Mouse (Mus musculus) stomach, embryonic 16.5 days (tissue): Measurements from ENCODE around the gene Nol3. TPM values are rescaled to one million over a fixed set of nuclear protein-coding genes. Genes with fewer than 3 reads are reported as not detected.
A peak's percentile ranks its signal among the peaks of the same experiment; 100 is the strongest.

ENCODE experiments used
- ATAC-seq: fragments of 200-750 bp; cut with Nextera tagmentation; 2 replicates; pipeline ENCODE4 v1.8.0; 2017; ENCODE audit warnings: moderate number of reproducible peaks, moderate TSS enrichment; ENCODE audit not compliant: insufficient read depth, low FRiP score
- H3K27ac ChIP-seq: fragments of 300-500 bp; sonication (generic); 2 replicates; pipeline ENCODE4 v1.5.1; 2014; ENCODE audit warnings: low read length
- H3K27me3 ChIP-seq: fragments of 300-500 bp; sonication (generic); 2 replicates; pipeline ENCODE4 v1.6.1; 2014; ENCODE audit warnings: low read length, control low read depth, mixed read lengths; ENCODE audit not compliant: control insufficient read depth, insufficient read depth
- H3K36me3 ChIP-seq: fragments of 300-500 bp; sonication (generic); 2 replicates; pipeline ENCODE4 v1.6.1; 2014; ENCODE audit warnings: low read length; ENCODE audit not compliant: control insufficient read depth, insufficient read depth
- H3K4me1 ChIP-seq: fragments of 300-500 bp; sonication (generic); 2 replicates; pipeline ENCODE4 v1.6.1; 2014; ENCODE audit warnings: low read length, control low read depth, mixed read lengths; ENCODE audit not compliant: control insufficient read depth, insufficient read depth
- H3K4me2 ChIP-seq: fragments of 300-500 bp; sonication (generic); 2 replicates; pipeline ENCODE4 v1.6.1; 2014; ENCODE audit warnings: low read depth, low read length, mixed read lengths
- H3K4me3 ChIP-seq: fragments of 300-500 bp; sonication (generic); replicated peaks from 2 replicates; pipeline ENCODE4 v1.5.1; 2014; ENCODE audit warnings: mild to moderate bottlenecking, low read length
- H3K9ac ChIP-seq: fragments of 300-500 bp; sonication (generic); 2 replicates; pipeline ENCODE4 v1.6.1; 2014; ENCODE audit warnings: low read length
- H3K9me3 ChIP-seq: fragments of 300-500 bp; sonication (generic); replicated peaks from 2 replicates; pipeline ENCODE4 v1.6.1; 2016; ENCODE audit warnings: low read length, control low read depth; ENCODE audit not compliant: control insufficient read depth
- WGBS: fragments of 180-500 bp; shearing (Covaris S2); extraction: QIAGEN DNeasy Blood & Tissue Kit; methylation state at CpG from one replicate; pipeline ENCODE4 v1.1.7; 2014; 5-methylcytosine and 5-hydroxymethylcytosine counted together
- polyA plus RNA-seq: library from polyadenylated mRNA; unstranded; fragments of >200 nt; fragmentation: Nextera tagmentation; extraction: Ambion mirVana; gene quantifications from 2 replicates; pipeline ENCODE4 v1.2.1, GENCODE M21; 2015

Gene Nol3
- polyA plus RNA-seq, 1 experiment from 2014 or later: 2.3 TPM

DNA sequence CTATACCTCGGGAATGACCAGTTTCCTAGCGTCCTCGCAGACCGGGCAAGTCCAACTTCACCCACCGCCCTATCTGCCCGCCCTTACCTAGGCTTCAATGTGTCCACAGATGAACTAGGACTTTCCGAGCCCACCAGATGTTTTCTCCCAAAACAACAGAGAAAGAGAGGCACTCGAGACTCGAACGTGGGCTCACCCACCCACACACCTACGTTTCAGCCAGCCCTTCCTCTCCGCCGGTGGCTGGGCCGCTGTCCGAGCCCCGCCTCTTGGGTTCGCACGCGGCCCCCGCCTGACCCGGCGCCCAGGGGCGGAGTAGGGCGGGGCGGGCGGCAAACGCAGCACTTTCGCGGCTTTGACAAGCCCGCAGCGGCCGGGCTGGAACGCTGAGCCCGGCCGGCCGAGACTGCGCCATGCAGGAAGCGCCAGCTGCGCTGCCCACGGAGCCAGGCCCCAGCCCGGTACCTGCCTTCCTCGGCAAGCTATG lies 6.4 kb upstream of the Nol3 start, which contains the start of gene Hsf4:
Gene Hsf4, plus strand, starts transcription at position 341 of the 487 bp plus-strand sequence.
- peak within 1 kb of the TSS; percentile 61 for H3K9ac ChIP-seq
- H3K27ac ChIP-seq: no peak within 1 kb of the TSS
- peaks cover 33% of the 10 kb centered on the region for H3K4me1 ChIP-seq
- no peaks in the 10 kb centered on the region for H3K9me3 ChIP-seq
- peak within 1 kb of the TSS; percentile 49 for H3K4me3 ChIP-seq
- H3K27me3 ChIP-seq: peaks cover 74% of the 10 kb centered on the region
- H3K36me3 ChIP-seq: no peaks in the 10 kb centered on the region
- peak within 1 kb of the TSS; percentile 69 for H3K4me2 ChIP-seq
- ATAC-seq: peak; percentile 58; the same call in 1 of the 2 replicates
- under 1% methylated on average over 42 of the region's 42 CpGs for WGBS

DNA sequence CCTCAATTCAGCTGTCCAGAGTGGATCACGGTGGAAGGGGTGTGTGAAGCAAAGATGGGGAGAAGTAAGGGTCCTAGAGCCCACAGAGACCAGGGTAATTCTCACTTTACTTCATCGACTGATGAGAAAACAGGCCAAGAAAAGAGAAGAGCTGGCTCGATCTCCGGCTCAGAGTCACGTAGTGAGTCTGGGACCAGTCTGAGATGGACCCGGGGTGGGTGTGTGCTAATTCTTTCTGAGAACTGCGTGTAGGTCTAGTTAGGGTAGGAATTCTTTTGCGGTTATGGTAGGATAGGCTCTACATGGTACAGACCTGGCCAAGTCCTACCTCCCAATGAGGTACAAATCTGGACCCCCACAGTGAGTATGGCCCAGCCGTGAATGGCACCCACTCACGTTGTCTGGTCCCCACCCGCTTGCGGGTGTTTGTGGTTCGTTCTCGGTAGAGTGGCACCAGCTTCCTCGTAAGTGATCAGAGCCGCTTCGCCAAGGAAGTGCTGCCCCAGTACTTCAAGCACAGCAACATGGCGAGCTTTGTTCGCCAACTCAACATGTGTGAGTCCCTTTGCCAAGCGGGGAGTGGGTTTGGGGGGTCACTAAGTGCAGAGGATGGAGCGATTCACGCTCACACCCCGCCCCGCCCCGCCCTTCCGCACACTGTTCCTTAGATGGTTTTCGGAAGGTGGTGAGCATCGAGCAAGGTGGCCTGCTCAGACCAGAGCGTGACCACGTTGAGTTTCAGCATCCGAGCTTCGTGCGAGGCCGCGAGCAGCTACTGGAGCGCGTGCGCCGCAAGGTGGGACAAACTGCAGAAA lies 5.6 kb upstream of the Nol3 start:
- H3K27ac ChIP-seq: no peak overlapping the region
- ATAC-seq: no peak
- no peaks in the 10 kb centered on the region for H3K9me3 ChIP-seq
- peak overlapping the region; percentile 61 for H3K9ac ChIP-seq
- peaks cover 29% of the 10 kb centered on the region for H3K4me1 ChIP-seq
- H3K27me3 ChIP-seq: peaks cover 82% of the 10 kb centered on the region
- peak overlapping the region; percentile 49 for H3K4me3 ChIP-seq
- peak overlapping the region; percentile 69 for H3K4me2 ChIP-seq
- no peaks in the 10 kb centered on the region for H3K36me3 ChIP-seq
- 8% methylated on average over 39 of the region's 39 CpGs for WGBS

DNA sequence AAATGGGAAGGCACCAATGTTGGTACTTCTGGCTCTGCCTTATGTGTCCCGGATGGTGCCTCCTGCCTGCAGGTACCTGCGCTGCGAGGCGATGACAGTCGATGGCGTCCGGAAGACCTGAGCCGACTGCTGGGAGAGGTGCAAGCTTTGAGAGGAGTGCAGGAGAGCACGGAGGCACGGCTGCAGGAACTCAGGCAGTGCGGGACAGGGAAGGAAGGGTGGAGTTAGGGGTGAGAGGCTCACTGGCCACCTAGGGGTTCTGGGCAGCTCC lies 5.1 kb upstream of the Nol3 start:
- Histone ChIP-seq H3K27me3 (peaks cover 87% of the 10 kb centered on the region), H3K36me3 (no peaks in the 10 kb centered on the region), H3K27ac (no peak overlapping the region), H3K4me3 (no peak overlapping the region), H3K4me2 (0 out of 2 replicates have a peak overlapping the region, but pooled peaks have one; percentile 15), H3K9ac (no peak overlapping the region), H3K4me1 (peaks cover 29% of the 10 kb centered on the region), H3K9me3 (no peaks in the 10 kb centered on the region)
- no peak for ATAC-seq
- 6% methylated on average over 11 of the region's 11 CpGs for WGBS

DNA sequence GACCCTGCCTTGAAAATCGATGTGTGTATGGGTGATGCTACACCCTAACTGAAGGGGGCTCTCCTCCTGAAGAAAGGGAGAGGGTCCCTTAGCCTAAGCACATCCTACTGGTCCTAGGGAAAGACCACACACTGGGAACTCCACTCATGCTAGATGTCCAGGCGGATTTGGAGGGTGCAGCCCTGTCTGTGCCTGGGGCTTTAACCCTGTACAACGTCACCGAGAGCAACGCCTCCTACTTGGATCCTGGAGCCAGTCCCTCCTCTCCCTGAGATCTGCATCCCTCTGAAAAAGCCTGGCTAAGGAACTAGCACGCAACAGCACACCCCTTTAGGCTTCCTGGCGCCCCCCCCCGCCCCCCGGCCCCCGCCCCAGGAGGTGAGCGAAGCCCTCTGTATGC lies 553 bp upstream of the Nol3 start:
- H3K4me2 ChIP-seq: peak overlapping the region; percentile 68
- H3K36me3 ChIP-seq: no peaks in the 10 kb centered on the region
- peaks cover 80% of the 10 kb centered on the region for H3K27me3 ChIP-seq
- no peak overlapping the region for H3K27ac ChIP-seq
- WGBS: 7% methylated on average over 11 of the region's 11 CpGs
- H3K4me1 ChIP-seq: peaks cover 22% of the 10 kb centered on the region
- H3K9ac ChIP-seq: no peak overlapping the region; the same call in 1 of the 2 replicates
- no peaks in the 10 kb centered on the region for H3K9me3 ChIP-seq
- H3K4me3 ChIP-seq: peak overlapping the region; percentile 47; the same call in 1 of the 2 replicates
- no peak for ATAC-seq

DNA sequence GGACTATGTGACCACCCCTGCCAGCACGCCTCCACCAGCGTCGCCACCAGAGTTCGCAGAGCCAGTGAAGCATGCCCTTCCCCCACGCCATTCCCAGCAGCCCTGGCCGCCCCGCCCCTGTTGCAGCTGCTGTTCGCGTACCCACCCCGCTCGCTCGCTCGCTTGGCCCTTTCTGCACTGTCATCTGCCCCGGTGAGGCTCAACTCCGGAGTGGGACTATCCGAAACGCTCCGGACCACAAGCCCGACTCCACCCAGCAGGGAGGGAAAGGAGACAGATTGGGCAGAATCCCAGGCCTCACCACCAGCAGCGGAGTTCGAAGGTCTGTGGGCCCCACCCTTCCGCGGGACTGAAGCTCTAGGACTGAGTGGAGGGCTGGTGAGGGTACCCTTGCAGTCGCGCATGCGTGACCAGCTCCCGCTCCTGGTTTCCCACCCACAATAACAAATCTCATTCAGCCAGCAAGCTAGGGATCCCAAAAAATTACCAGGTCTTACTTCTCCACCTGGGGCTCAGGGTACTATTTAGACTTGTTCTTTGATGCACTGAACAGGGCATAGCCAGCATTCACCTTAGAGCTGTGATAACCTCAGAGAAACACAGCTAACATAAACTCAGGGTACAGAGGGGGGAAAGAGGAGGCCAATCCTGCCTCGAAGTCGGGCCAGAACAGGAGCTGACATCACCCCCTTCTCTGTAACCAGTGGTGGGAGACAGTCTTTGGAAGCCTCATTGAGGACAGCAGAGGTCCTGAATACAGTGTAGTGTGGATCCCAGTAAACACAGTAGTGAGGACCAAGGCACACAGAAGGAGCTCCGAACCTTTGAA lies 566 bp downstream of the Nol3 start:
- Histone ChIP-seq H3K4me3 (peak overlapping the region; percentile 47), H3K27ac (no peak overlapping the region), H3K36me3 (no peaks in the 10 kb centered on the region), H3K9ac (peak overlapping the region; percentile 60), H3K4me1 (peaks cover 16% of the 10 kb centered on the region), H3K27me3 (peaks cover 68% of the 10 kb centered on the region), H3K4me2 (peak overlapping the region; percentile 68), H3K9me3 (no peaks in the 10 kb centered on the region)
- WGBS: 4% methylated on average over 30 of the region's 30 CpGs
- peak; percentile 68; the same call in 1 of the 2 replicates for ATAC-seq

DNA sequence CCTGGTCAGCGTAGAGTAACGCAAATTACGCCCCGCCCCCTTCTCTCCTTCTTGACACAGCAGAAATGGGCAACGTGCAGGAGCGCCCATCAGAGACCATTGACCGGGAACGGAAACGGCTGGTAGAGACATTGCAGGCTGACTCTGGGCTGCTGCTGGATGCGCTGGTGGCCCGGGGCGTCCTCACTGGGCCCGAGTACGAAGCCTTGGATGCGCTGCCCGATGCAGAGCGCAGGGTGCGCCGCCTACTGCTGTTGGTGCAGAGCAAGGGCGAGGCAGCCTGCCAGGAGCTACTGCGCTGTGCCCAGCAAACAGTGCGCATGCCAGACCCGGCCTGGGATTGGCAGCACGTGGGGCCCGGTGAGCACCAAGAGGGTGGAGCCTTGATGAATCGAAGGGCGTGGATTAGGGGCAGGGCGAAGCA lies 3.0 kb downstream of the Nol3 start:
- Histone ChIP-seq H3K27me3 (peaks cover 54% of the 10 kb centered on the region), H3K4me3 (peak overlapping the region; percentile 22), H3K9me3 (no peaks in the 10 kb centered on the region), H3K4me2 (peak overlapping the region; percentile 50), H3K4me1 (peaks cover 16% of the 10 kb centered on the region), H3K9ac (no peak overlapping the region), H3K27ac (no peak overlapping the region), H3K36me3 (no peaks in the 10 kb centered on the region)
- WGBS: 2% methylated on average over 28 of the region's 28 CpGs
- ATAC-seq: peak; percentile 71

DNA sequence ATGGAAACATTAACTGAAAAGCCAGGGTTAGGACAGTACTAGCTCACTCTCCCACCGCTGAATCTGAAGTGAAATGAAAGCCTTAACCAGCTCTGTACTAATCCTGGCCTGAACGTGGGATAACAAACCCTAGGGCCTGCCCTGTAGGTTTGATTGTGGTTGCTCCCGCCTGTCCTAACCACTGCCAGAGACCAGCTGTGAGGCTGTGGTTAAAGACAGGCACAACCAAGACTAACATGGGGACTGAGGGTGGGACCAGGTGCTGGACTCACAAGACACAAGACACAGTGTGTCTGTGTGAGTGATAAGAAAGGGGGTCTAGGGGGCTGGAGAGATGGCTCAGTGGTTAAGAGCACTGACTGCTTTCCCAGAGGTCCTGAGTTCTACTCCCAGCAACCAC lies 4.6 kb downstream of the Nol3 start:
- 77% methylated on average over 3 of the region's 3 CpGs for WGBS
- no peak for ATAC-seq

DNA sequence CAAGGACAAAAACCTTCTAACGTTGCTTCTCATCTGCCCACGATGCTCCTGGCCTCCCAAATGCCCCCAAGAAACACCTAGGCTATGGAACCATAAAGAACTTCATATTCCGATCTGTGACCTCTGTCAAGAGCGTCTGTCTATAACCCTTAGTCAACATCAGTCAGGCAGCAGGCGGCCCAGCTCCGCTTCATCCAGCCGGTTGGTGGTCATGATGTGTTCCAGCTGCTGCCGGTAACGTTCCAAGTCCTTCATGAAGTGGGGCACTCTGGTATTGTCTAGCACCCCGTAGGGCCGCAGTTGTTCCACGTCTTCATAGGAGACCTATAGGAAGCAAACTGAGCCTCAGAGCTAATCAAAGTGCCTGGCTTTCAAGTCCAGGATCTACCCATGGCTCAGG lies 5.9 kb downstream of the Nol3 start:
- H3K9me3 ChIP-seq: no peaks in the 10 kb centered on the region
- no peak overlapping the region for H3K9ac ChIP-seq
- H3K27ac ChIP-seq: no peak overlapping the region
- no peak overlapping the region for H3K4me2 ChIP-seq
- ATAC-seq: no peak
- H3K27me3 ChIP-seq: peaks cover 30% of the 10 kb centered on the region
- peaks cover 7% of the 10 kb centered on the region; the same call in 1 of the 2 replicates for H3K4me1 ChIP-seq
- no peak overlapping the region for H3K4me3 ChIP-seq
- H3K36me3 ChIP-seq: no peaks in the 10 kb centered on the region
- WGBS: 78% methylated on average over 12 of the region's 12 CpGs

More for the DNA sequence above, 4.6 kb downstream of the Nol3 start:
- Histone ChIP-seq H3K4me2 (no peak overlapping the region), H3K27me3 (peaks cover 38% of the 10 kb centered on the region), H3K9me3 (no peaks in the 10 kb centered on the region), H3K4me1 (peaks cover 16% of the 10 kb centered on the region), H3K27ac (no peak overlapping the region), H3K36me3 (no peaks in the 10 kb centered on the region), H3K4me3 (no peak overlapping the region), H3K9ac (no peak overlapping the region)

DNA sequence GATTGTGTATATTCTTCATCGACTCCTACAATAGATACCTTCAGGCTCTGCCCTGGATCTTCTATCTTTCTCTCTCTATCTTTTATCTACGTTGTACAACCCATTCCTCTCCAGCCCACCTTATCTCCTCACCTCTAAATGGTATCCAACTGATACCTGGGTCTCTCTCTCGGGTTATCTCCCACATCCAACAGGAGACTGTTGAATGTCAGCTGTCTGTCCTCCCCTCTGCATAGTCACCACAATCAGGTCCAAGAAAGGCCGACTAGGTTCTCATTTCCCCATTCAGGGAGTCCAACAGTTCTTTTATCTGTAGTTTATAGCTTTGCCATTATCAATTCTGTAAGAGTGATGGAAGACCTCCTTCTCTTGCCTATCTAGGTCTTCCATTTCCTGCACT lies 6.3 kb downstream of the Nol3 start:
- 84% methylated on average over 4 of the region's 4 CpGs for WGBS
- no peak for ATAC-seq

More for the DNA sequence above, 6.3 kb downstream of the Nol3 start:
- no peak overlapping the region for H3K27ac ChIP-seq
- H3K36me3 ChIP-seq: no peaks in the 10 kb centered on the region
- H3K27me3 ChIP-seq: peaks cover 26% of the 10 kb centered on the region
- H3K4me3 ChIP-seq: no peak overlapping the region
- H3K9ac ChIP-seq: no peak overlapping the region
- no peaks in the 10 kb centered on the region for H3K9me3 ChIP-seq
- no peak overlapping the region for H3K4me2 ChIP-seq
- peaks cover 7% of the 10 kb centered on the region; the same call in 1 of the 2 replicates for H3K4me1 ChIP-seq
